Mouse (Mus musculus) splenic B cell, adult 2 months (primary cell): ENCODE data around the gene Arid4a.

Source experiments
- DNase-seq: peaks from one replicate; pipeline ENCODE4 v3.0.0-alpha.2; 2011; ENCODE audit warnings: low read depth, low spot score
- H3K27me3 ChIP-seq: 2 replicates; pipeline ENCODE4 v1.6.1; 2012; ENCODE audit warnings: mild to moderate bottlenecking, low read length, moderate library complexity, mixed read lengths; ENCODE audit not compliant: control insufficient read depth, poor library complexity, insufficient read depth, severe bottlenecking
- H3K36me3 ChIP-seq: 2 replicates; pipeline ENCODE4 v1.6.1; 2012; ENCODE audit warnings: mild to moderate bottlenecking, low read length, moderate library complexity, mixed read lengths; ENCODE audit not compliant: control insufficient read depth, poor library complexity, insufficient read depth, severe bottlenecking

Arid4a gene

GRCm38 (mm10) chr12:71135581-71135980 is 119.8 kb downstream of the Arid4a start:
- Histone ChIP-seq H3K36me3 (no peaks in the 10 kb centered on the region; the same call in 1 of the 2 replicates), H3K27me3 (no peaks in the 10 kb centered on the region)
- no peak for DNase-seq

GRCm38 (mm10) chr12:71136130-71136973 is 120.6 kb downstream of the Arid4a start, which contains the start of the genes Timm9 and 2700049A03Rik:
Gene Timm9, minus strand, starts transcription at chr12:71136684.
Gene 2700049A03Rik, plus strand, starts transcription at chr12:71136848.
- no peaks in the 10 kb centered on the region for H3K27me3 ChIP-seq
- H3K36me3 ChIP-seq: peaks cover 2% of the 10 kb centered on the region
- DNase-seq: peak; percentile 88

GRCm38 (mm10) chr12:71136974-71137491 is 121.2 kb downstream of the Arid4a start:
- H3K27me3 ChIP-seq: no peaks in the 10 kb centered on the region
- peak; percentile 95 for DNase-seq
- peaks cover 2% of the 10 kb centered on the region for H3K36me3 ChIP-seq

DNA sequence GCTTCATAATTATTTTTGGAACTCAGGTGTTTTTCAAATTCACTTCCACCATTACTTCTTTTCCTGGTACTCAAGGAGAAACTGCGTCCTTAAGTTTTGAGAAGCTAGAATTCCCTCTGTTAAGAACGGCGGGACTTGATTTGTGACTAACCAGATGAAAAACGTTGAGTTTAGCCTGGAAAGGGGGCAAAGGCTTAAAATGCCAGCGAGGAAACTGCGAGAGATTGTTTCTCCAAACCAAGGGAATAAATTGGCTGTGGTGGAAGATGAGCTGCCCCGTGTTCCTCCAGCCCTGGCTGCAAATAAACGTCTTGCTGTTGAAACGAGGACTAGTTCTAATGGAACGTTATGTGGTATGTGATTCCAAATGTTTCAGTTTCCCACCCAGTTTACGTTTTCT is 121.9 kb downstream of the Arid4a start:
- Histone ChIP-seq H3K36me3 (peaks cover 2% of the 10 kb centered on the region), H3K27me3 (no peaks in the 10 kb centered on the region)
- no peak for DNase-seq

DNA sequence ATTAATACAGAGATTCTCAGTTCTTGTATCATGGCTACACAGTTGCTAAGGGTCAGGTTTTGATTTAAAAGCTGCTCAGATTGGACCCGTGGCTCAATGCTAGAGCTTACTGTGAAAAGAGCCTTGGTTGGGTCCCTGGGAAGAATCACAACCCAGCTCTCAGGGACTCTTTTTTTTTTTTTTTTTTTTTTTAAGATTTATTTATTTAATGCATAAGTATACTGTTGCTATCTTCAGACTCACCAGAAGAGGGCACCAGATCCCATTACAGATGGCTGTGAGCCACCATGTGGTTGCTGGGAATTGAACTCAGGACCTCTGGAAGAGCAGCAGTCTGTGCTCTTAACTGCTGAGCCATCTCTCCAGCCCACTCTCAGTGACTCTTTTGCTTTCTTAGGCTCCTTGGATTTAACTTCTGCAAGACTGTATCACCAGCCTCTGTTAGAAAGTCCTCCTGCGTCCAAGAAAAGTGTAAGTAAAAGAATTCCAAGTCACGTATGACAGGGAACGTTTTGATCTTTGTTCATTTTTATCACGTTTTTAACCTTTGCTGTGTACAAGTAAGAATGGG is 123.6 kb downstream of the Arid4a start:
- peak; percentile 20 for DNase-seq

DNA sequence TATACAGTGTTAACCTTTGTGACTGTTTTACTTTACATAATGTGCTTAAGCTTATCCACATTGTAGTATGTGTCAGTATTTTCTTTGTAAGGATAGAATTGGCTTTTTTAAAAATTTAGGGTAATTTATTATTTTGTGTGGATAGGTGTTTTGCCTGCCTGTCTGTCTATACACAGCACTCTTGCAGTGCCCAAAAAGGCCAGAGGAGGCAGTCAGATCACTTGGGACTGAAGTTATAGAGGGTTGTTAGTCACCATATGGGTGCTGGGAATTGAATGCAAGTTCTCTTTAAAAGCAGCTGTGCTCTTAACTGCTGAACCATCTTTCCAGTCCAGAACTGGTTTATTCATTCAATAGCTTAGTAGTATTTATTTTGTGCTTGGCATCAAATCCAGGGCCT is 125.4 kb downstream of the Arid4a start:
- no peaks in the 10 kb centered on the region for H3K27me3 ChIP-seq
- H3K36me3 ChIP-seq: peaks cover 2% of the 10 kb centered on the region
- DNase-seq: peak; percentile 14

More for the DNA sequence above, 123.6 kb downstream of the Arid4a start:
- Histone ChIP-seq H3K27me3 (no peaks in the 10 kb centered on the region), H3K36me3 (peaks cover 2% of the 10 kb centered on the region)

DNA sequence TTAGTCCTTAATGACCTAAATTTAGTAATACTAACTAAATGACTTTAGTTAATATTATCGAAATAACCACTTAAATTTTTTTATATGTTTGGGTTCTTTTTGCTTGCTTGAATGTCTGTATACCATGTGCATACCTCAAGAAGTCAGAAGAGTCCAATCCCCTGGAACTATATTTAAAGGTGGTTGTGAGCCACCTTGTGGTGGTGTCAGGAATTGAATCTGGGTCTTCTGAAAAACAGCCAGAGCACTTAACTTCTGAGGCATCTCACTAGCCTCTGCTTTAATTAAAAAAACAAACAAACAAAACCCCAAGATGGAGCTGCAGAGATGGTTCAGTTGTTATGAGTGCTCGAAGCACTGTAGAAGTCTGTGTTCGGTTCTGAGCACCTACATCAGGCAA is 131.9 kb downstream of the Arid4a start:
- Histone ChIP-seq H3K36me3 (peaks cover 4% of the 10 kb centered on the region; the same call in 1 of the 2 replicates), H3K27me3 (no peaks in the 10 kb centered on the region)
- peak; percentile 70 for DNase-seq
